Mouse (Mus musculus): ENCODE measurements around the gene Lrp6. TPM values are rescaled to one million over a fixed set of nuclear protein-coding genes. Genes with fewer than 3 reads are reported as not detected.

The Lrp6 gene
- polyA plus RNA-seq (2015; fragmentation: Nextera tagmentation; extraction: Ambion mirVana) = 22.3 and 24.7 TPM in 2 replicates

DNA sequence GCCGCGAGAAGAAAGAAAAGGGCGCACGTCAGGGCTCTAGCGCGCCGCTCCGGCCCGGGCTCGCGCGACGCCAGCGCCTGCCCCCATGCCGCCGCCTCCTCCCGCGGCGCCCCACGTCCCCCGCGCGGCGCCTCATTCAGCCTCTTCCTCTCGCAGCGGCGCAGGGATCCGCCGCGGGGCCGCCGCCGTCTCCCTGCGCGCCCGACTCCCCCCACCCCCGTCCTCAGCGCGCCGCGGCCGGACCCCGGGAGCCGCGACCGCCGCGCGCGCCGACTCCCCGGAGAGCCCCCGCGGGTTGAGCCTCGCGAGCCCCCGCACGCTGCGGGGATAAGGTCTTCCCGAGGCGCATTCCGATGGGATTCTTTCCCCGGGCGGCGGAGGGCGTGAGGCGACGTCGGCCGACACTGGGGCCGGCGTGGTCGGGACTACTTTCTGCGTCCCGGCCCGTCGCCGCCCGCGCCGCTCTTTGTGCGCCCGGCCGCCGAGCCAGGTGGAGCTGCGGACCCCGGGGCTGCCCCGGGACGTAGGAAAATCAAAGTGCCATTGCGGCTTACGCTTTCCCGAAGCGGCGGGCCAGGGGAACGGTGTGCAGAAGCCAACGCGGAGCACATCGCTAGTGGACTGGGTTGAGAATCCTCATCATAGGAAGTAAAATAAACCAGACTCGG lies at the start of gene Lrp6:
Lrp6 (minus strand) TSS at position 148 of the 668 bp plus-strand sequence.
- H3K4me2 ChIP-seq = peak within 1 kb of the TSS; percentile 62
- no peaks in the 10 kb centered on the region; the same call in 1 of the 2 replicates for H3K27me3 ChIP-seq
- peak; percentile 93 for ATAC-seq (ENCODE audit: borderline replicate concordance, extremely low read depth, low FRiP score, low TSS enrichment)
- H3K36me3 ChIP-seq = no peaks in the 10 kb centered on the region
- peaks cover 22% of the 10 kb centered on the region; the same call in 1 of the 2 replicates for H3K4me1 ChIP-seq
- peak within 1 kb of the TSS; percentile 99 for H3K27ac ChIP-seq
- peak within 1 kb of the TSS; percentile 99 for H3K9ac ChIP-seq
- peak within 1 kb of the TSS; percentile 98 for H3K4me3 ChIP-seq
- WGBS = under 1% methylated on average over 71 of the region's 99 CpGs
- H3K9me3 ChIP-seq = no peaks in the 10 kb centered on the region

DNA sequence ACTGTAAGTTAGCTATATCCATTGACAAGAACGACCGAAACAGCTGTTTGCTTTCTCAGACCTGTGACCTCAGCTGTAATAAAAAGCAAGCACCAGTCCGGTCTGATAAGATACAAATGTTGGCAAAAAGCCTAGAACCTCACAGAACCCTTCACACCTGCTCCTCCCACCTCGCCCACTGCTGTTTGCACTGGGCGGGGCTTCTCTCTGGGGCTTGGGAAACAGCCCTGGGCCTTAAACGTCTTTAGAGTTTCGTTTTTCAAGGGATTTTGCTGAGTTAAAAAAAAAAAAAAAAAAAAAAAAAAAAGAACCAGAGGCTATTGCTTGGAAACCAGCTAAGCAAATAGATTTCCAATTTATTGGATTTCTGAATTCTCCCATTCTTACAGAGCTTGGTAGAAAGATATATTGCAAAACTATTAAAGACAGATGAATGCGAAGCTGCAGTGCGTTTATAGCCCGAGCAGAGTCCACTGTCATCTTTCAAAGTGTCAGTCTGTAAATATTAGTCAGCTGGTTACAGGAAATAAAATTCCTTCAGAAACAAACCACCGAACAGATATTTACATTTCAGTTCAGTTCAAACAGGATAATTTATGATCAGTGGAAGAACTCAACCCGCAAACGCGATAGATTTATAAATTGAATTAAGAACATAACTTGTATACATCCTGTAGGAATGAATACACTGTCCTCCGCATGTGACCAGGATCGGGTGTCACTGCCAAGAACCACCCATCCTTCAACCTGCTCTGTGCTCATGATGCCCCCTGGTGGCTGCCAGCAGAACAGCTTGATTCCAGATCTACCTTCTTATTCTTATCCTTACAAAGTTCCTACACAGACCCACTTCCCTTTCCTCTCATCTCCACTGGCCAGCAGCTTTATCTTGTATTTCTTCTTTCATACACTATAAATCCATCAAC lies 48.2 kb upstream of the Lrp6 start:
- H3K36me3 ChIP-seq = no peaks in the 10 kb centered on the region
- peak; percentile 70; the same call in 1 of the 2 replicates for ATAC-seq (ENCODE audit: borderline replicate concordance, extremely low read depth, low FRiP score, low TSS enrichment)
- H3K27ac ChIP-seq = peak overlapping the region; percentile 26
- H3K4me1 ChIP-seq = peaks cover 19% of the 10 kb centered on the region
- H3K4me3 ChIP-seq = peak overlapping the region; percentile 11
- H3K9me3 ChIP-seq = no peaks in the 10 kb centered on the region
- H3K4me2 ChIP-seq = peak overlapping the region; percentile 47
- H3K9ac ChIP-seq = no peak overlapping the region
- 2% methylated on average over 16 of the region's 16 CpGs for WGBS
- no peaks in the 10 kb centered on the region for H3K27me3 ChIP-seq

DNA sequence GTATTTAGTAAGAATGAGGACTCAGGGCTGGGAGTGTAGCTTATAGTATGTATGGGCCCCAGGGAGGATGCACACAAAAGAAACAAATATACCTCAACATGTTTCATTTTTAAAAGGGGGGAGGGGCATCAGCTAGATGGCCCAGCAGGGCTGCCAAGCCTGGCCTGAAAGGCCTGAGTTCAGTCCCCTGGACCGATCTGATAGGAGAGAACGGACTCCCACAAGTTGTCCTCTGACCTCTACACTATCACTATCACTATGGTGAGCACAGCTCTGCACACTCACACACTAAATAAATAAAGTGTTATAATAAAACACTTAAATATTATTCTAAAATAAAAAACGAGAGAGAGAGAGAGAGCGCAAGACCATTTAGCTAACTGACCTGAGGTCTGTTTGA lies 47.6 kb upstream of the Lrp6 start:
- no peaks in the 10 kb centered on the region for H3K36me3 ChIP-seq
- peak overlapping the region; percentile 26; the same call in 1 of the 2 replicates for H3K27ac ChIP-seq
- peak overlapping the region; percentile 11 for H3K4me3 ChIP-seq
- H3K9ac ChIP-seq = no peak overlapping the region
- no peaks in the 10 kb centered on the region for H3K9me3 ChIP-seq
- peak overlapping the region; percentile 47 for H3K4me2 ChIP-seq
- WGBS = 32% methylated on average over 4 of the region's 4 CpGs
- H3K27me3 ChIP-seq = no peaks in the 10 kb centered on the region
- peaks cover 19% of the 10 kb centered on the region for H3K4me1 ChIP-seq
- ATAC-seq (ENCODE audit: borderline replicate concordance, extremely low read depth, low FRiP score, low TSS enrichment) = peak; percentile 46

DNA sequence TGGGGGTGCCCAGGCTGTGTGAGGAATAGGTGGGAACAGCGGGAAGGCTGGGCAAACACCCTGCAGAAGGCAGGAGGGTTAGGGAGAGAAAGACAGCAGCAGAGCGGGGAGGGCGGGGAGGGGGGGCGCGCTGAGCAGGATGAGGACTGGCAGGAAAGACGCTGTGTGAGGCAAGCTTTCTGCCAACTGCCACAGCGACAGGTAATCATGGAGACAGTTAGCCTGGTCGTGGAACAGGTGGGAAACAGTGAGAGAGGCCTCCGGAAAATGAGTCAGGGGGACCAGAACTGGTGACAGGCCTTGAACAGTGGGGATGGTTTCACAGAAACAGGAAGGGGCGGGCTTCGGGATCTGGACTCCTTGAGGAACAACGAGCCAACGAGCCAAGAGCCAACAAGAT lies 45.1 kb upstream of the Lrp6 start:
- no peaks in the 10 kb centered on the region for H3K9me3 ChIP-seq
- H3K4me3 ChIP-seq = no peak overlapping the region
- H3K4me1 ChIP-seq = peaks cover 26% of the 10 kb centered on the region
- H3K27ac ChIP-seq = no peak overlapping the region
- WGBS = 48% methylated on average over 13 of the region's 13 CpGs
- no peak overlapping the region for H3K4me2 ChIP-seq
- H3K27me3 ChIP-seq = no peaks in the 10 kb centered on the region
- no peaks in the 10 kb centered on the region for H3K36me3 ChIP-seq
- no peak overlapping the region for H3K9ac ChIP-seq
- ATAC-seq (ENCODE audit: borderline replicate concordance, extremely low read depth, low FRiP score, low TSS enrichment) = no peak

DNA sequence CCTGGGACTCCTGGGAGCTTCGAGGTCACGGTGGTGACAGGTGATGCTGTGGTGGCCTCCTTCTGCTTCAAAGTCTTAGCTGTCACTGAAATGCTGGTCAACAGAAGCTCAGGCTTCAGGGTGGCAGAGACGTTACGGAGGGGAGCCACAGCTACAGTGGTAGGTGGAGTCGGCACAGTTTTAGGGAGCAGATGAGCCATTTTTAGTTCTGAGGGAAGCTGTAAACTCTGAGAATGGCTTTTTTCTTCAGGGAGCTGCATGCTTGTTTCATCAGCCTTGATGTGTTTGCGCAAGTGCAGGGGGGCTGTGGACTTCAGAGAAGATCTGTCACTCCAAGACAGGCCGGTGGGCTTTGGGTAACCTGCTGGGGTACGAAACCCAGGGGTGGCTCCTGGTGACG lies 43.6 kb upstream of the Lrp6 start:
- H3K27ac ChIP-seq = no peak overlapping the region
- peaks cover 35% of the 10 kb centered on the region for H3K4me1 ChIP-seq
- no peaks in the 10 kb centered on the region for H3K27me3 ChIP-seq
- no peak overlapping the region for H3K4me3 ChIP-seq
- ATAC-seq (ENCODE audit: borderline replicate concordance, extremely low read depth, low FRiP score, low TSS enrichment) = no peak
- 75% methylated on average over 9 of the region's 9 CpGs for WGBS
- no peak overlapping the region for H3K9ac ChIP-seq
- no peaks in the 10 kb centered on the region for H3K36me3 ChIP-seq
- no peaks in the 10 kb centered on the region for H3K9me3 ChIP-seq
- no peak overlapping the region for H3K4me2 ChIP-seq

DNA sequence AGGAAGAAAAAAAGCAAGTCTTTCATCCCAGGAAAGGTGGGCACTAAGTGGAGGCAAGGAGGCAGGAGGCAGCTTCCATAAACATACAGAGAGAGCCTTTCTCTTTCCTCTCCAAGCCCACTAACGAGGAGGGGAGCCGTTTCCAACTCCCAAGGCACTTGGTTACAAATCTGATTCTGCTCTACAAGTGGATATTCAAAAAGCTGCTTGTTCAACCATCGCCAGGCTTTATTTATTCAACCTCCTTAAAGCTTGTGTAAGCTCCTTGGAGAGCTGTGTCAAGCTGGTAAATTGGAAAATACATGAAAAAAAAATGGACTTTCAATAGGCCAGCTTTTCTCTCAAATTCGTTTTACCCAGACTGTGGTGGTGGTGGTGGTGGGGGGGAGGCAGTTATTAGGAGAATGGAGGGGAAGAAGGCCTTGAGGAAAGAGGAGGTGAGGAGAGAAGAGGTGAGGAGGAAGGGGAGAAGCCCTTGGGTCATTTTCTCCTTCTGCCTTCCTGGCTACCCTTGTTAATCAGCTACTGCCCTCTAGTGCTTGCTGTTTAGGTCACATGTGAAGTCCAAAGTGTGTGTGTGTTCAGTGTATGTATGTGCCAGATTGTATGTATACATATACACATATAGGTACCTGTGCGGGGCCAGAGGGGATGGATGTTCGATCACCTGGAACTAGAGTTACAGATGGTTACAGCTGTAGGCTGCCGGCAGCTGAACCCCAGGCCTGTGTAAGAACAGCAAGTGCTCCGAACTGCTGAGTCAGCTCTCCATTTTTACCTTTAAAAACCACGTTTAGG lies 40.4 kb upstream of the Lrp6 start:
- Histone ChIP-seq H3K4me3 (no peak overlapping the region), H3K4me1 (peaks cover 21% of the 10 kb centered on the region), H3K36me3 (no peaks in the 10 kb centered on the region), H3K27me3 (no peaks in the 10 kb centered on the region), H3K9ac (no peak overlapping the region), H3K27ac (peak overlapping the region; percentile 75), H3K4me2 (peak overlapping the region; percentile 19; the same call in 1 of the 2 replicates), H3K9me3 (no peaks in the 10 kb centered on the region)
- ATAC-seq (ENCODE audit: borderline replicate concordance, extremely low read depth, low FRiP score, low TSS enrichment) = peak; percentile 47; the same call in 1 of the 2 replicates
- 41% methylated on average over 9 of the region's 9 CpGs for WGBS

DNA sequence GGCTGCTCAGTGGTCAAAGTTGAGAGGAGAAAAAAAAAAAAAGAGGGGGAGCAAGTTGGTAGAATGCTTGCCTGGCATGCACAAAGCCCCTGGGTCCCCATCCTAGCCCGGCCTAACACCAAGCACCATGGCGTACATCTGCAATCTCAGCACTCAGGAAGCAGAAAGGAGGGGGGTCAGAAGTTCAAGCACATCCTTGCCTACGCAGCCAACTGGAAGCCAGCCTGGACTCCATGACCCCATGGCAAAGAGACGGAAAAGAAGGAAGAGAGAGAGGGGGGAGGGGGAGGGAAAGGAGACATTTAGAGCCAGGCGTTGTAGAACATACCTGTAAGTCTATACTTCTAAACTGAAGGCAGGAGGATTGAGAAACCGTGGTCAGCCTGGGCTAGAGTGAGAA lies 39.8 kb upstream of the Lrp6 start:
- WGBS = 31% methylated on average over 6 of the region's 6 CpGs
- no peak overlapping the region for H3K9ac ChIP-seq
- no peaks in the 10 kb centered on the region for H3K9me3 ChIP-seq
- no peaks in the 10 kb centered on the region for H3K36me3 ChIP-seq
- no peak overlapping the region for H3K4me3 ChIP-seq
- ATAC-seq (ENCODE audit: borderline replicate concordance, extremely low read depth, low FRiP score, low TSS enrichment) = peak; percentile 58; the same call in 1 of the 2 replicates
- H3K4me1 ChIP-seq = peaks cover 20% of the 10 kb centered on the region
- H3K27ac ChIP-seq = peak overlapping the region; percentile 75
- no peaks in the 10 kb centered on the region for H3K27me3 ChIP-seq
- H3K4me2 ChIP-seq = peak overlapping the region; percentile 19; the same call in 1 of the 2 replicates

DNA sequence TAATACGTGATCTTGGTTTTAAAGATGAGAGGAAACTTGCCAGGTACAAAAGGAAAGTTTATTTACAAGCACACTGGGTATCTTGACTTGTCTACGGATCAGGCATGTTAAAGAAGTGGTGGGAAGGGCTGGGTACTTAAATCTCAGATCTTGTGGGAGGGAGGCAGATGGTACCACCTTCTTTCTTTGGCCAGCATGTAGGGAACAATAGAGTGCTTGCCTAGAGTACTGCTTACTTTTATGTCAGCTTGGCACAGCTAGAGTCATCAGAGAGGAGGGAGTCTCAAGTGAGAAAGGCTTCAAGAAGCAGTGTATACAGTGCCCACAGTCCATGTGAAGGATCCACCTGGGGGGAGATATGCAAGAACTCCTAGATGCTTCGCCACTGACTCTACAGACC lies 38.4 kb upstream of the Lrp6 start:
- H3K4me1 ChIP-seq = peaks cover 21% of the 10 kb centered on the region
- no peak overlapping the region for H3K4me2 ChIP-seq
- H3K9ac ChIP-seq = no peak overlapping the region
- no peaks in the 10 kb centered on the region for H3K9me3 ChIP-seq
- H3K27ac ChIP-seq = no peak overlapping the region
- 79% methylated on average over 3 of the region's 3 CpGs for WGBS
- no peaks in the 10 kb centered on the region for H3K36me3 ChIP-seq
- H3K27me3 ChIP-seq = no peaks in the 10 kb centered on the region
- no peak for ATAC-seq (ENCODE audit: borderline replicate concordance, extremely low read depth, low FRiP score, low TSS enrichment)
- H3K4me3 ChIP-seq = no peak overlapping the region

DNA sequence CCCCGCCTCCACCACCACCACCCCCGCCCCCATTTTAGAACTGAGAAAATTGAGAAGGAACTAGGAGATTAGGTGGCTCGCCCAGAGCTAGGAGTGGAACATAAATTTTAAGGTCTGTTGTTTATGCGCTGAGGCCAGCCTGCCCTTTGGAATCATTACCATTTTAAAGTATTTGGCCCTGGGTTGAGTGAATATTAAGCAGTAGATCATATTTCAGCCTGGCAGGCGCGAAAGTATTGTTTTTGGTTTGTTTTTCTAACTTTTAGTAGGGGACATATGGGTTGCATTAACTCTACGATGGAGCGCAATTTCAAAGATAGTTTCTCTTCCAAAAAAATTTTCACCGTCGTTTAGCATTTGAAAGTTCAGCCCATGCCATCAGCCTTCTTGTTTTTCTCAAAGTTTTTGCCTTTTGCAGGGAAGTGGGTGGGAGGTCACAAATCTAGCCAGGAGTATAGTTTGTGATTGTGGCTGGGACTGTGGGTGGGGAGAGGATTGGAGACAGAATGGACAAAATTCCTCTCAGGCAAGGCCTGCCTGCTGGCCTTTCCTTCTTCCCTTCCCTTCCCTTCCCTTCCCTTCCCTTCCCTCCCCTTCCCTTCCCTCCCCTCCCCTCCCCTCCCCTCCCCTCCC lies 35.7 kb upstream of the Lrp6 start:
- Histone ChIP-seq H3K27ac (no peak overlapping the region), H3K4me2 (no peak overlapping the region), H3K9ac (no peak overlapping the region), H3K9me3 (no peaks in the 10 kb centered on the region), H3K27me3 (no peaks in the 10 kb centered on the region), H3K4me3 (no peak overlapping the region), H3K36me3 (no peaks in the 10 kb centered on the region), H3K4me1 (peaks cover 19% of the 10 kb centered on the region)
- 34% methylated on average over 10 of the region's 10 CpGs for WGBS
- no peak for ATAC-seq (ENCODE audit: borderline replicate concordance, extremely low read depth, low FRiP score, low TSS enrichment)

DNA sequence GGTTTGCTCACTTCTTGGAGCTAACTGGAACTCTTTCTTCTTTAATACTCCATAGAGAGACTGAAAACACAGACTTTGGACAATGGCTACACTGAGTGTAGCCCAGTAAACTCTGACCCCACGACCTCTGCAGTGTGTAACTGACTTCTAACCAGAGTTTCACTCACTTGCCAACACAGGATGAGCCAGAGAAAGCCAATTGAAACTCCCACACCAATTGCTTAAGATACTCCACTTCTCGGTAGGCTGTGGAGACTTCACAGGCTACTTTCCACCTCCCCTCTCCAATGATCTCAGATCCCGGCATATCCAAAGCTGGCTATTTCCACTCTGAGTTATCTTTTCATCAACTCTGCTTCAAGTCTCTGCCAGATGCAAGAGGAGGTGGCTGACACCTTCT lies 35.0 kb upstream of the Lrp6 start:
- H3K4me2 ChIP-seq = no peak overlapping the region
- ATAC-seq (ENCODE audit: borderline replicate concordance, extremely low read depth, low FRiP score, low TSS enrichment) = no peak
- H3K36me3 ChIP-seq = no peaks in the 10 kb centered on the region
- no peaks in the 10 kb centered on the region for H3K27me3 ChIP-seq
- H3K4me3 ChIP-seq = no peak overlapping the region
- H3K9me3 ChIP-seq = no peaks in the 10 kb centered on the region
- 27% methylated on average over 3 of the region's 3 CpGs for WGBS
- H3K9ac ChIP-seq = no peak overlapping the region
- peaks cover 13% of the 10 kb centered on the region for H3K4me1 ChIP-seq
- no peak overlapping the region for H3K27ac ChIP-seq

DNA sequence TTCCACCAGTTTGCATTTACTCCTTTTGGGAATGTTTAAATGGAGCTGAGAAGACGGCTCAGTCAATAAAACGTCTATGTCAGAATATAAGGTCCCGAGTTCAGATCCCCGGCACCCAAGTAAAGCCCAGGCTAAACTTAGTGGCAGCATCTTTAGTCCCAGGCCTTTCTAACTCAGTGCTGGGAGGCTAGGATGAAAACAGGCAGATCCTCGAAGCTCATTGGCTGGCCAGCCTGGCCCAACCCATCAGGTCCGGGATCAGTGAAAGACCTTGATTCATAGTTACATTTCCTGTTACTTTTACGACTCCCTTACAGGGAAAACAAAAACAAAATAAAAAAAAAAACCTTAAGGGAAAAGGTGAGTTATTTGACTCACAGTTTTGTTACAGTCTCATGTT lies 34.4 kb upstream of the Lrp6 start:
- ATAC-seq (ENCODE audit: borderline replicate concordance, extremely low read depth, low FRiP score, low TSS enrichment) = no peak
- Histone ChIP-seq H3K4me1 (peaks cover 6% of the 10 kb centered on the region; the same call in 1 of the 2 replicates), H3K9me3 (no peaks in the 10 kb centered on the region), H3K4me2 (no peak overlapping the region), H3K36me3 (no peaks in the 10 kb centered on the region), H3K4me3 (no peak overlapping the region), H3K27me3 (no peaks in the 10 kb centered on the region), H3K27ac (no peak overlapping the region), H3K9ac (no peak overlapping the region)
- 62% methylated on average over 7 of the region's 7 CpGs for WGBS
